Mouse (Mus musculus) heart, embryonic 14.5 days (tissue): Measurements from ENCODE around the gene Ly6g6c. TPM values are rescaled to one million over a fixed set of nuclear protein-coding genes. Genes with fewer than 3 reads are reported as not detected.

Source experiments
- ATAC-seq: fragments of 200-750 bp; cut with Nextera tagmentation; 2 replicates; pipeline ENCODE4 v1.8.0; 2017; ENCODE audit warnings: low read depth, moderate TSS enrichment; ENCODE audit not compliant: insufficient number of reproducible peaks, insufficient read depth, low FRiP score
- H3K27ac ChIP-seq, 2 experiments: fragments of 200-500 bp in 1 of 2; fragments of 300-500 bp in 1 of 2; sonication (generic) in 1 of 2; replicated peaks in 1 of 2; 2 replicates each; pipeline ENCODE4 v1.5.1; 2012 to 2014; ENCODE audit warnings: low read depth in 2 of 2, low read length in 2 of 2, control low read depth in 1 of 2, mild to moderate bottlenecking in 1 of 2, mixed read lengths in 1 of 2; ENCODE audit not compliant: control insufficient read depth in 1 of 2, insufficient read depth in 1 of 2
- H3K27me3 ChIP-seq: fragments of 300-500 bp; sonication (generic); 2 replicates; pipeline ENCODE4 v1.6.1; 2014; ENCODE audit warnings: mild to moderate bottlenecking, low read length, control low read depth; ENCODE audit not compliant: control insufficient read depth, insufficient read depth
- H3K36me3 ChIP-seq: fragments of 300-500 bp; sonication (generic); 2 replicates; pipeline ENCODE4 v1.6.1; 2014; ENCODE audit warnings: mild to moderate bottlenecking, control low read depth, low read length, mixed read lengths; ENCODE audit not compliant: control insufficient read depth, insufficient read depth
- H3K4me1 ChIP-seq, 2 experiments: fragments of 200-500 bp in 1 of 2; fragments of 300-500 bp in 1 of 2; sonication (generic) in 1 of 2; 2 replicates each; pipeline ENCODE4 v1.6.1; 2012 to 2014; ENCODE audit warnings: low read length in 2 of 2, control low read depth in 1 of 2, mixed read lengths in 1 of 2; ENCODE audit not compliant: control insufficient read depth in 2 of 2, insufficient read depth in 2 of 2
- H3K4me2 ChIP-seq: fragments of 300-500 bp; sonication (generic); 2 replicates; pipeline ENCODE4 v1.6.1; 2014; ENCODE audit warnings: mild to moderate bottlenecking, low read length
- H3K4me3 ChIP-seq, 2 experiments: fragments of 200-500 bp in 1 of 2; fragments of 300-500 bp in 1 of 2; sonication (generic) in 1 of 2; 2 replicates each; pipeline ENCODE4 v1.5.1; 2012 to 2014; ENCODE audit warnings: low read length in 2 of 2, mild to moderate bottlenecking in 2 of 2, control low read depth in 1 of 2, low read depth in 1 of 2, moderate library complexity in 1 of 2; ENCODE audit not compliant: control insufficient read depth in 1 of 2, insufficient read depth in 1 of 2
- H3K9ac ChIP-seq: fragments of 300-500 bp; sonication (generic); 2 replicates; pipeline ENCODE4 v1.6.1; 2014; ENCODE audit warnings: mild to moderate bottlenecking, low read length
- H3K9me3 ChIP-seq: fragments of 300-500 bp; sonication (generic); 2 replicates; pipeline ENCODE4 v1.6.1; 2016; ENCODE audit warnings: low read length, control low read depth; ENCODE audit not compliant: control insufficient read depth
- WGBS: fragments of 180-500 bp; shearing (Covaris S2); extraction: QIAGEN DNeasy Blood & Tissue Kit; methylation state at CpG from one replicate; pipeline ENCODE4 v1.1.7; 2014; 5-methylcytosine and 5-hydroxymethylcytosine counted together
- polyA plus RNA-seq: library from polyadenylated mRNA; unstranded; fragments of >200 nt; fragmentation: Nextera tagmentation; extraction: Ambion mirVana; gene quantifications from 2 replicates; pipeline ENCODE4 v1.2.1, GENCODE M21; 2014

Ly6g6c gene
- polyA plus RNA-seq, 1 experiment from 2014 or later = not detected

- Histone ChIP-seq H3K4me3 (peak overlapping the region; percentile 66 to 94), H3K4me2 (peak overlapping the region; percentile 93), H3K9me3 (no peaks in the 10 kb centered on the region), H3K27me3 (peaks cover 13% of the 10 kb centered on the region; the same call in 1 of the 2 replicates), H3K36me3 (peaks cover 61% of the 10 kb centered on the region), H3K4me1 (peaks cover 9 to 15% of the 10 kb centered on the region in 2 experiments), H3K9ac (peak overlapping the region; percentile 91), H3K27ac (peak overlapping the region in 1 of 2 experiments; percentile 94; a peak in 2 of 4 replicates)
- no peak for ATAC-seq
- 38% methylated on average over 14 of the region's 14 CpGs for WGBS
Measured at GRCm38 (mm10) chr17:35060071-35060470, 5.1 kb upstream of the Ly6g6c start.

DNA sequence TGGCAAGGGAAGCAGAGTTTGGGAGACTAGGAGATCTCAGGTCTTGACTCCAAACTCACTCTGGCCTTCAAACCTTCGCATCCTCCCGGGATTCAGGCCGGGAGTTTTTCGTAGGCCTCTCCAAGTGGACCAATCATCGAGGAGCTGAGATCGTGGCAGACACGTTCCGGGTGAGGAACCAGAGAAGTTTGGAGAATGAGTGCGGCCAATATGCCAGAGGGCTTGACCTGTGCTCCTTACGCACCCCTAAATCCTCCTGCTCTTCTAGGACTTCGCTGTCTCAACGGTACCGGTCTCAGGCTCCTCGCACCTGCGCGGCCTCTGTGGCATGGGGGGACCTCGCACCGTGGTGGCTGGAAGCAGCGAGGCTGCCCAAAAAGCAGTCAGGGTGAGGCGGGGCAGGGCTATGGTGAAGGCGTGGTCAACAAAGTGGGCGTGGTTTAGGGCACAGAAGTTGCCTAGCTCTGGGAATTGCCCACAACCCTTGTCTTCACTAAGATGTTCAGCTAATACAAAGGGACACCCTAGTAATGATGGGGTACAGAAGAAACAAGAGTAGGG is 4.4 kb upstream of the Ly6g6c start:
- H3K27ac ChIP-seq = no peak overlapping the region
- peak overlapping the region; percentile 91; the same call in 1 of the 2 replicates for H3K9ac ChIP-seq
- H3K27me3 ChIP-seq = peaks cover 16% of the 10 kb centered on the region; the same call in 1 of the 2 replicates
- no peak for ATAC-seq
- no peaks in the 10 kb centered on the region for H3K9me3 ChIP-seq
- WGBS = 71% methylated on average over 22 of the region's 22 CpGs
- H3K4me2 ChIP-seq = peak overlapping the region; percentile 93
- peaks cover 53% of the 10 kb centered on the region for H3K36me3 ChIP-seq
- peaks cover 10 to 22% of the 10 kb centered on the region in 2 experiments for H3K4me1 ChIP-seq
- peak overlapping the region; percentile 66 to 94 for H3K4me3 ChIP-seq

DNA sequence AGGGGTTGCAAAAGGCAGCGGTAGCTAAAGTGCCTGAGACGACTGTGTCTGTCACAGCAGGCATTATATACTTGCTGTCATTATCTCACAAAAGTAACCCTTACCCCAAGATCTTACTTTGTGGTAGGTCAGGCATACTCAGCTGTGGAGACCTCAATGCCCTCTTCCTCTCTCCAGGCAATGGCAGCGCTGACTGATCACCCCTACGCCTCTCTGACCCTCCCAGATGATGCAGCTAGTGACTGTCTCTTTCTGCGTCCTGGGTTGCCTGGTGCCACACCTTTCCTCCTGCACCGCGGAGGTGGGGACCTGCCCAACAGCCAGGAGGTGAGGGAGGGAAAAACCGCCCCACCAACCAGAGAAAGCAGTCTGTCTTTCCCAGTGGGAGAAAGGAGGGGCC is 3.9 kb upstream of the Ly6g6c start:
- peaks cover 48% of the 10 kb centered on the region for H3K36me3 ChIP-seq
- H3K9ac ChIP-seq = no peak overlapping the region
- H3K9me3 ChIP-seq = no peaks in the 10 kb centered on the region
- no peak for ATAC-seq
- H3K27me3 ChIP-seq = peaks cover 19% of the 10 kb centered on the region
- 88% methylated on average over 8 of the region's 8 CpGs for WGBS
- H3K4me1 ChIP-seq = peaks cover 10 to 22% of the 10 kb centered on the region in 2 experiments
- no peak overlapping the region for H3K4me2 ChIP-seq
- H3K4me3 ChIP-seq = no peak overlapping the region
- no peak overlapping the region for H3K27ac ChIP-seq

DNA sequence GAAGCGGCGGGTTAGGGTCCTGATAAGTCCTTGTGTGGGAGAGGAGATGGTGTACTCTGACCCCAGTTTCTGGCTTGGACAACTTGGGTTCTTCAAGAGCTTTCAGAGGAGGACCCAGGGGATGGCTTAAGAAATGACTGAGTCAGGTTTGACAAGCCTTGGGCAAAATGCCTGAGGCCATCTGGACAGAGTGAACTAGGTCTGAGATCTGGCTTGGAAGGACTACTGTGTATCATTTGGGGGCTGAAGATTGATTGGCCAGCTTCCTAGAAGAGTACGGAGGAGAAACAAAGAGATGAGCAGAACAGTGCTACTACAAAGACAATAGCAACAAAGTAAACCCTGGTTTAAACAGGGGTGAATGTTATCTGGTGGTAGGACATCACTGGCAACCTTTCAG is 1.7 kb upstream of the Ly6g6c start:
- Histone ChIP-seq H3K9ac (no peak overlapping the region), H3K27ac (no peak overlapping the region), H3K27me3 (peaks cover 33% of the 10 kb centered on the region), H3K36me3 (peaks cover 27% of the 10 kb centered on the region), H3K4me2 (no peak overlapping the region), H3K9me3 (no peaks in the 10 kb centered on the region), H3K4me3 (no peak overlapping the region), H3K4me1 (peaks cover 10 to 19% of the 10 kb centered on the region in 2 experiments)
- ATAC-seq = no peak
- 85% methylated on average over 3 of the region's 3 CpGs for WGBS

GRCm38 (mm10) chr17:35064378-35064877 is 760 bp upstream of the Ly6g6c start:
- Histone ChIP-seq H3K9ac (no peak overlapping the region), H3K4me1 (peaks cover 10 to 16% of the 10 kb centered on the region in 2 experiments), H3K27me3 (peaks cover 33% of the 10 kb centered on the region), H3K27ac (no peak overlapping the region), H3K4me3 (peak overlapping the region in 1 of 2 experiments; percentile 34; a peak in 2 of 4 replicates), H3K4me2 (peak overlapping the region; percentile 67), H3K9me3 (no peaks in the 10 kb centered on the region), H3K36me3 (peaks cover 25% of the 10 kb centered on the region)
- ATAC-seq = no peak
- WGBS = 27% methylated on average over 10 of the region's 10 CpGs

- H3K36me3 ChIP-seq = peaks cover 17% of the 10 kb centered on the region
- H3K9ac ChIP-seq = peak within 1 kb of the TSS; percentile 52
- H3K9me3 ChIP-seq = no peaks in the 10 kb centered on the region
- ATAC-seq = no peak
- peak within 1 kb of the TSS; percentile 67 for H3K4me2 ChIP-seq
- H3K27ac ChIP-seq = no peak within 1 kb of the TSS
- H3K4me3 ChIP-seq = peak within 1 kb of the TSS; percentile 19 to 34
- H3K27me3 ChIP-seq = peaks cover 33% of the 10 kb centered on the region
- WGBS = 48% methylated on average over 10 of the region's 10 CpGs
- peaks cover 6 to 8% of the 10 kb centered on the region in 2 experiments; a peak in 2 of 4 replicates for H3K4me1 ChIP-seq
Measured at GRCm38 (mm10) chr17:35066084-35066483, 896 bp downstream of the Ly6g6c start, which contains the start of gene Mpig6b. Gene Mpig6b (minus strand): TSS chr17:35066184.

- whole genome bisulfite sequencing = 72% methylated on average over 17 of the region's 17 CpGs
Measured at GRCm38 (mm10) chr17:35068213-35068914, 3.2 kb downstream of the Ly6g6c start.

More at GRCm38 (mm10) chr17:35068213-35068914, 3.2 kb downstream of the Ly6g6c start:
- Histone ChIP-seq H3K4me3 (no peak overlapping the region), H3K9me3 (no peaks in the 10 kb centered on the region), H3K4me1 (peaks cover 6 to 8% of the 10 kb centered on the region in 2 experiments; a peak in 2 of 4 replicates), H3K36me3 (no peaks in the 10 kb centered on the region), H3K27me3 (peaks cover 33% of the 10 kb centered on the region), H3K27ac (no peak overlapping the region), H3K4me2 (no peak overlapping the region), H3K9ac (no peak overlapping the region)
- ATAC-seq = no peak
